Mouse (Mus musculus) liver, embryonic 14.5 days (tissue): ENCODE measurements around the gene Treml2. TPM values are rescaled to one million over a fixed set of nuclear protein-coding genes. Genes with fewer than 3 reads are reported as not detected.
A peak's percentile ranks its signal among the peaks of the same experiment; 100 is the strongest.

Source experiments
- ATAC-seq: fragments of 200-750 bp; cut with Nextera tagmentation; 2 replicates; pipeline ENCODE4 v1.8.0; 2017; ENCODE audit warnings: moderate number of reproducible peaks, mild to moderate bottlenecking, moderate library complexity; ENCODE audit not compliant: insufficient read depth
- DNase-seq, 3 experiments: peaks; one replicate each; pipeline ENCODE4 v3.0.0-alpha.2; 2012 to 2013; ENCODE audit warnings: low read depth in 3 of 3, low spot score in 3 of 3
- H3K27ac ChIP-seq: fragments of 300-500 bp; sonication (generic); 2 replicates; pipeline ENCODE4 v1.5.1; 2014; ENCODE audit warnings: moderate library complexity, mild to moderate bottlenecking, control low read depth, inconsistent platforms
- H3K27me3 ChIP-seq: fragments of 300-500 bp; sonication (generic); 2 replicates; pipeline ENCODE4 v1.6.1; 2014; ENCODE audit warnings: mild to moderate bottlenecking, low read length, moderate library complexity; ENCODE audit not compliant: control insufficient read depth, insufficient read depth
- H3K36me3 ChIP-seq: fragments of 300-500 bp; sonication (generic); replicated peaks from 2 replicates; pipeline ENCODE4 v1.6.1; 2014; ENCODE audit warnings: low read depth; ENCODE audit not compliant: control insufficient read depth, insufficient read depth
- H3K4me1 ChIP-seq, 2 experiments: fragments of 200-500 bp in 1 of 2; fragments of 300-500 bp in 1 of 2; sonication (generic) in 1 of 2; replicated peaks; 2 replicates each; pipeline ENCODE4 v1.6.1; 2012 to 2014; ENCODE audit warnings: antibody characterized with exemption in 1 of 2, inconsistent platforms in 1 of 2, low read length in 1 of 2; ENCODE audit not compliant: control insufficient read depth in 2 of 2, insufficient read depth in 2 of 2
- H3K4me2 ChIP-seq: fragments of 300-500 bp; sonication (generic); 2 replicates; pipeline ENCODE4 v1.6.1; 2014; ENCODE audit warnings: low read depth, mild to moderate bottlenecking, control low read depth, moderate library complexity
- H3K4me3 ChIP-seq, 2 experiments: fragments of 200-500 bp in 1 of 2; fragments of 300-500 bp in 1 of 2; sonication (generic) in 1 of 2; 2 replicates each; pipeline ENCODE4 v1.5.1; 2012 to 2014; ENCODE audit warnings: low read depth in 2 of 2, low read length in 2 of 2, mild to moderate bottlenecking in 2 of 2, control low read depth in 1 of 2, inconsistent platforms in 1 of 2, moderate library complexity in 1 of 2; ENCODE audit not compliant: insufficient read depth in 1 of 2
- H3K9ac ChIP-seq: fragments of 300-500 bp; sonication (generic); replicated peaks from 2 replicates; pipeline ENCODE4 v1.6.1; 2014; ENCODE audit warnings: mild to moderate bottlenecking, control low read depth, moderate library complexity
- H3K9me3 ChIP-seq: fragments of 300-500 bp; sonication (generic); 2 replicates; pipeline ENCODE4 v1.6.1; 2016; ENCODE audit warnings: low read length, mixed read lengths; ENCODE audit not compliant: control insufficient read depth
- CTCF ChIP-seq: IDR thresholded peaks from 2 replicates; pipeline ENCODE4 v1.5.1; 2016; ENCODE audit warnings: antibody characterized with exemption, low read depth, control low read depth
- EP300 ChIP-seq: IDR thresholded peaks from 2 replicates; pipeline ENCODE4 v1.6.1; 2016; ENCODE audit warnings: antibody characterized with exemption, low read depth
- WGBS: fragments of 180-500 bp; shearing (Covaris S2); extraction: QIAGEN DNeasy Blood & Tissue Kit; methylation state at CpG from one replicate; pipeline ENCODE4 v1.1.7; 2014; ENCODE audit not compliant: insufficient replicate concordance; 5-methylcytosine and 5-hydroxymethylcytosine counted together
- polyA plus RNA-seq, 2 experiments: library from polyadenylated mRNA; depleted of rRNA in 1 of 2; stranded (reverse) in 1 of 2; unstranded in 1 of 2; fragments of >200 nt; fragmentation: Nextera tagmentation in 1 of 2; extraction: Ambion mirVana in 1 of 2; gene quantifications; 2 replicates each; pipeline versions ENCODE4 v1.2.1 to v1.2.3; 2012 to 2014

Gene Treml2
- polyA plus RNA-seq, 2 experiments, result 2.1 to 10.7 TPM

GRCm38 (mm10) chr17:48325638-48326037 lies 26.3 kb downstream of the Treml2 start:
- TF ChIP-seq EP300 (no peak), CTCF (no peak)
- no peak overlapping the region for H3K4me2 ChIP-seq
- no peaks in the 10 kb centered on the region for H3K9me3 ChIP-seq
- H3K27ac ChIP-seq, result no peak overlapping the region
- H3K36me3 ChIP-seq, result no peaks in the 10 kb centered on the region
- no peak overlapping the region for H3K9ac ChIP-seq
- H3K4me1 ChIP-seq, result peaks cover 0 to 27% of the 10 kb centered on the region in 2 experiments; a peak in 2 of 4 replicates
- no peak for DNase-seq
- ATAC-seq, result no peak
- no peak overlapping the region for H3K4me3 ChIP-seq
- WGBS, result 55% methylated on average over 11 of the region's 11 CpGs
- no peaks in the 10 kb centered on the region for H3K27me3 ChIP-seq

- no peaks in the 10 kb centered on the region for H3K9me3 ChIP-seq
- no peak overlapping the region for H3K9ac ChIP-seq
- no peak overlapping the region for H3K4me2 ChIP-seq
- H3K27ac ChIP-seq, result no peak overlapping the region
- no peak for ATAC-seq
- H3K36me3 ChIP-seq, result no peaks in the 10 kb centered on the region
- no peak overlapping the region for H3K4me3 ChIP-seq
- TF ChIP-seq CTCF, result no peak
- TF ChIP-seq EP300, result no peak
- DNase-seq, result no peak
- 76% methylated on average over 4 of the region's 4 CpGs for WGBS
- H3K27me3 ChIP-seq, result no peaks in the 10 kb centered on the region
- peaks cover 0 to 20% of the 10 kb centered on the region in 2 experiments; a peak in 2 of 4 replicates for H3K4me1 ChIP-seq
Observed at GRCm38 (mm10) chr17:48326656-48327055, 27.4 kb downstream of the Treml2 start.

GRCm38 (mm10) chr17:48332524-48332923 lies 33.2 kb downstream of the Treml2 start:
- no peak for TF ChIP-seq CTCF
- TF ChIP-seq EP300, result no peak
- H3K4me2 ChIP-seq, result no peak overlapping the region
- no peak overlapping the region for H3K27ac ChIP-seq
- no peaks in the 10 kb centered on the region for H3K36me3 ChIP-seq
- no peaks in the 10 kb centered on the region for H3K9me3 ChIP-seq
- ATAC-seq (no peak), DNase-seq (no peak)
- no peak overlapping the region for H3K4me3 ChIP-seq
- H3K27me3 ChIP-seq, result no peaks in the 10 kb centered on the region
- 71% methylated on average over 2 of the region's 2 CpGs for WGBS
- H3K9ac ChIP-seq, result no peak overlapping the region
- H3K4me1 ChIP-seq, result no peaks in the 10 kb centered on the region

GRCm38 (mm10) chr17:48334186-48334585 lies 34.9 kb downstream of the Treml2 start:
- ATAC-seq (no peak), DNase-seq (no peak)
- H3K36me3 ChIP-seq, result no peaks in the 10 kb centered on the region
- H3K27ac ChIP-seq, result no peak overlapping the region
- no peak overlapping the region for H3K9ac ChIP-seq
- WGBS, result 75% methylated on average over 4 of the region's 4 CpGs
- TF ChIP-seq EP300 (no peak), CTCF (no peak)
- H3K4me1 ChIP-seq, result no peaks in the 10 kb centered on the region
- H3K9me3 ChIP-seq, result no peaks in the 10 kb centered on the region
- H3K27me3 ChIP-seq, result no peaks in the 10 kb centered on the region
- H3K4me3 ChIP-seq, result no peak overlapping the region
- no peak overlapping the region for H3K4me2 ChIP-seq

GRCm38 (mm10) chr17:48336857-48337256 lies 37.6 kb downstream of the Treml2 start:
- H3K4me3 ChIP-seq, result no peak overlapping the region
- H3K9me3 ChIP-seq, result no peaks in the 10 kb centered on the region
- peak; percentile 59; the same call in 1 of the 2 replicates for ATAC-seq
- H3K27ac ChIP-seq, result no peak overlapping the region
- H3K4me2 ChIP-seq, result no peak overlapping the region
- peaks cover 0 to 6% of the 10 kb centered on the region in 2 experiments; a peak in 1 of 4 replicates for H3K4me1 ChIP-seq
- H3K9ac ChIP-seq, result no peak overlapping the region
- TF ChIP-seq CTCF (peak; percentile 96), EP300 (no peak)
- H3K36me3 ChIP-seq, result no peaks in the 10 kb centered on the region
- peak; percentile 49 to 64 (median 63) for DNase-seq
- 3% methylated on average over 6 of the region's 6 CpGs for WGBS
- H3K27me3 ChIP-seq, result no peaks in the 10 kb centered on the region
